Mouse (Mus musculus): ENCODE data around the gene Fam53b. TPM values are rescaled to one million over a fixed set of nuclear protein-coding genes. Genes with fewer than 3 reads are reported as not detected.

The Fam53b gene
- polyA plus RNA-seq, 1 experiment from 2014 or later: 33.8 TPM

- WGBS: 64% methylated on average over 1 of the region's 1 CpGs
- no peak overlapping the region for H3K4me3 ChIP-seq
- H3K4me2 ChIP-seq: no peak overlapping the region
- no peaks in the 10 kb centered on the region for H3K36me3 ChIP-seq
- H3K9ac ChIP-seq: no peak overlapping the region
- H3K4me1 ChIP-seq: no peaks in the 10 kb centered on the region
- no peak for ATAC-seq (ENCODE audit: borderline replicate concordance, extremely low read depth, low FRiP score, low TSS enrichment)
- no peaks in the 10 kb centered on the region for H3K9me3 ChIP-seq
- H3K27ac ChIP-seq: no peak overlapping the region
- H3K27me3 ChIP-seq: no peaks in the 10 kb centered on the region
These were observed 131.9 kb downstream of the Fam53b start for GRCm38 (mm10) chr7:132681831-132682230.

GRCm38 (mm10) chr7:132681296-132681695, 132.4 kb downstream of the Fam53b start:
- no peaks in the 10 kb centered on the region for H3K27me3 ChIP-seq
- ATAC-seq (ENCODE audit: borderline replicate concordance, extremely low read depth, low FRiP score, low TSS enrichment): no peak
- H3K4me3 ChIP-seq: no peak overlapping the region
- H3K9ac ChIP-seq: no peak overlapping the region
- no peak overlapping the region for H3K4me2 ChIP-seq
- no peak overlapping the region for H3K27ac ChIP-seq
- H3K9me3 ChIP-seq: no peaks in the 10 kb centered on the region
- H3K36me3 ChIP-seq: no peaks in the 10 kb centered on the region
- no peaks in the 10 kb centered on the region for H3K4me1 ChIP-seq
- 79% methylated on average over 11 of the region's 11 CpGs for WGBS

- H3K27ac ChIP-seq: no peak overlapping the region
- no peaks in the 10 kb centered on the region for H3K4me1 ChIP-seq
- H3K9me3 ChIP-seq: no peaks in the 10 kb centered on the region
- 70% methylated on average over 6 of the region's 6 CpGs for WGBS
- H3K27me3 ChIP-seq: no peaks in the 10 kb centered on the region
- no peak overlapping the region for H3K4me2 ChIP-seq
- no peak for ATAC-seq (ENCODE audit: borderline replicate concordance, extremely low read depth, low FRiP score, low TSS enrichment)
- no peak overlapping the region for H3K4me3 ChIP-seq
- no peaks in the 10 kb centered on the region for H3K36me3 ChIP-seq
- no peak overlapping the region for H3K9ac ChIP-seq
These were observed 134.1 kb downstream of the Fam53b start for GRCm38 (mm10) chr7:132679549-132679948.

GRCm38 (mm10) chr7:132679117-132679516, 134.6 kb downstream of the Fam53b start:
- no peak for ATAC-seq (ENCODE audit: borderline replicate concordance, extremely low read depth, low FRiP score, low TSS enrichment)
- H3K36me3 ChIP-seq: no peaks in the 10 kb centered on the region

GRCm38 (mm10) chr7:132675922-132676321, 137.8 kb downstream of the Fam53b start:
- H3K27me3 ChIP-seq: no peaks in the 10 kb centered on the region
- no peak overlapping the region for H3K4me2 ChIP-seq
- 84% methylated on average over 2 of the region's 2 CpGs for WGBS
- H3K27ac ChIP-seq: no peak overlapping the region
- H3K36me3 ChIP-seq: no peaks in the 10 kb centered on the region
- ATAC-seq (ENCODE audit: borderline replicate concordance, extremely low read depth, low FRiP score, low TSS enrichment): no peak
- H3K9ac ChIP-seq: no peak overlapping the region
- no peaks in the 10 kb centered on the region for H3K9me3 ChIP-seq
- peaks cover 23% of the 10 kb centered on the region for H3K4me1 ChIP-seq
- H3K4me3 ChIP-seq: no peak overlapping the region

More at GRCm38 (mm10) chr7:132679117-132679516, 134.6 kb downstream of the Fam53b start:
- WGBS: 58% methylated on average over 4 of the region's 4 CpGs
- Histone ChIP-seq H3K4me2 (no peak overlapping the region), H3K9me3 (no peaks in the 10 kb centered on the region), H3K4me3 (no peak overlapping the region), H3K9ac (no peak overlapping the region), H3K27ac (no peak overlapping the region), H3K27me3 (no peaks in the 10 kb centered on the region), H3K4me1 (0 out of 2 replicates have a peak, but pooled peaks cover 2% of the 10 kb centered on the region)

- WGBS: 52% methylated on average over 17 of the region's 17 CpGs
- no peaks in the 10 kb centered on the region for H3K9me3 ChIP-seq
- H3K4me3 ChIP-seq: no peak overlapping the region
- peaks cover 37% of the 10 kb centered on the region for H3K4me1 ChIP-seq
- no peaks in the 10 kb centered on the region for H3K36me3 ChIP-seq
- peak overlapping the region; percentile 18; the same call in 1 of the 2 replicates for H3K27ac ChIP-seq
- no peak overlapping the region for H3K9ac ChIP-seq
- ATAC-seq (ENCODE audit: borderline replicate concordance, extremely low read depth, low FRiP score, low TSS enrichment): peak; percentile 27; the same call in 1 of the 2 replicates
- H3K27me3 ChIP-seq: no peaks in the 10 kb centered on the region
- no peak overlapping the region for H3K4me2 ChIP-seq
These were observed 139.5 kb downstream of the Fam53b start for GRCm38 (mm10) chr7:132673931-132674755.

- peak overlapping the region; percentile 39 for H3K27ac ChIP-seq
- H3K36me3 ChIP-seq: no peaks in the 10 kb centered on the region
- H3K4me1 ChIP-seq: peaks cover 41% of the 10 kb centered on the region
- no peaks in the 10 kb centered on the region for H3K27me3 ChIP-seq
- WGBS: 67% methylated on average over 7 of the region's 7 CpGs
- ATAC-seq (ENCODE audit: borderline replicate concordance, extremely low read depth, low FRiP score, low TSS enrichment): no peak
- H3K9ac ChIP-seq: no peak overlapping the region
- no peaks in the 10 kb centered on the region for H3K9me3 ChIP-seq
- no peak overlapping the region for H3K4me3 ChIP-seq
- H3K4me2 ChIP-seq: no peak overlapping the region
These were observed 141.2 kb downstream of the Fam53b start for GRCm38 (mm10) chr7:132672481-132672959.

- Histone ChIP-seq H3K36me3 (no peaks in the 10 kb centered on the region), H3K4me3 (no peak overlapping the region), H3K27ac (peak overlapping the region; percentile 80), H3K4me1 (peaks cover 41% of the 10 kb centered on the region), H3K4me2 (no peak overlapping the region), H3K9ac (no peak overlapping the region), H3K9me3 (no peaks in the 10 kb centered on the region), H3K27me3 (no peaks in the 10 kb centered on the region)
- ATAC-seq (ENCODE audit: borderline replicate concordance, extremely low read depth, low FRiP score, low TSS enrichment): peak; percentile 19; the same call in 1 of the 2 replicates
- 79% methylated on average over 3 of the region's 3 CpGs for WGBS
These were observed 142.9 kb downstream of the Fam53b start for GRCm38 (mm10) chr7:132670863-132671165.

GRCm38 (mm10) chr7:132669999-132670862, 143.5 kb downstream of the Fam53b start:
- peak; percentile 36; the same call in 1 of the 2 replicates for ATAC-seq (ENCODE audit: borderline replicate concordance, extremely low read depth, low FRiP score, low TSS enrichment)
- H3K4me3 ChIP-seq: no peak overlapping the region
- no peaks in the 10 kb centered on the region for H3K36me3 ChIP-seq
- no peak overlapping the region for H3K9ac ChIP-seq
- H3K27ac ChIP-seq: peak overlapping the region; percentile 80
- H3K4me1 ChIP-seq: peaks cover 41% of the 10 kb centered on the region
- no peaks in the 10 kb centered on the region for H3K27me3 ChIP-seq
- H3K9me3 ChIP-seq: no peaks in the 10 kb centered on the region
- WGBS: 60% methylated on average over 20 of the region's 20 CpGs
- H3K4me2 ChIP-seq: no peak overlapping the region

GRCm38 (mm10) chr7:132668604-132669003, 145.1 kb downstream of the Fam53b start:
- Histone ChIP-seq H3K36me3 (no peaks in the 10 kb centered on the region), H3K9me3 (no peaks in the 10 kb centered on the region), H3K9ac (no peak overlapping the region), H3K27ac (peak overlapping the region; percentile 70), H3K4me2 (no peak overlapping the region), H3K27me3 (no peaks in the 10 kb centered on the region), H3K4me3 (no peak overlapping the region), H3K4me1 (peaks cover 36% of the 10 kb centered on the region)
- 46% methylated on average over 2 of the region's 2 CpGs for WGBS
- ATAC-seq (ENCODE audit: borderline replicate concordance, extremely low read depth, low FRiP score, low TSS enrichment): no peak

GRCm38 (mm10) chr7:132666516-132666915, 147.2 kb downstream of the Fam53b start:
- no peak overlapping the region for H3K9ac ChIP-seq
- ATAC-seq (ENCODE audit: borderline replicate concordance, extremely low read depth, low FRiP score, low TSS enrichment): no peak
- H3K4me1 ChIP-seq: peaks cover 41% of the 10 kb centered on the region
- no peak overlapping the region for H3K4me3 ChIP-seq
- WGBS: 68% methylated on average over 4 of the region's 4 CpGs
- no peaks in the 10 kb centered on the region for H3K27me3 ChIP-seq
- no peaks in the 10 kb centered on the region for H3K9me3 ChIP-seq
- no peak overlapping the region for H3K4me2 ChIP-seq
- no peak overlapping the region for H3K27ac ChIP-seq
- no peaks in the 10 kb centered on the region for H3K36me3 ChIP-seq

All from lung, embryonic 15.5 days (tissue).